1 mouse cellular context compared by ENCODE assay signal in genomic region chr6:136650664-136651063, GRCm38 (mm10).
TF ChIP-seq lines count a peak whose summit lies in the region.

No protein-coding gene starts in this region.

TF ChIP-seq in MEL, 35 proteins besides CTCF, POLR2A, EP300 and RAD21 (continued from another document):
- no peak for TF ChIP-seq UBTF (IDR thresholded peaks at IDR 0.05; ENCODE audit: borderline replicate concordance, insufficient read depth, low read depth, low read length)
